Mouse (Mus musculus): ENCODE measurements at regions not wholly inside any gene's neighbourhood (a gene's known extent, or its start where the extent isn't known, plus 50 kb on each side); places are given as distances from the start of the nearest gene placed in this dataset.

DNA sequence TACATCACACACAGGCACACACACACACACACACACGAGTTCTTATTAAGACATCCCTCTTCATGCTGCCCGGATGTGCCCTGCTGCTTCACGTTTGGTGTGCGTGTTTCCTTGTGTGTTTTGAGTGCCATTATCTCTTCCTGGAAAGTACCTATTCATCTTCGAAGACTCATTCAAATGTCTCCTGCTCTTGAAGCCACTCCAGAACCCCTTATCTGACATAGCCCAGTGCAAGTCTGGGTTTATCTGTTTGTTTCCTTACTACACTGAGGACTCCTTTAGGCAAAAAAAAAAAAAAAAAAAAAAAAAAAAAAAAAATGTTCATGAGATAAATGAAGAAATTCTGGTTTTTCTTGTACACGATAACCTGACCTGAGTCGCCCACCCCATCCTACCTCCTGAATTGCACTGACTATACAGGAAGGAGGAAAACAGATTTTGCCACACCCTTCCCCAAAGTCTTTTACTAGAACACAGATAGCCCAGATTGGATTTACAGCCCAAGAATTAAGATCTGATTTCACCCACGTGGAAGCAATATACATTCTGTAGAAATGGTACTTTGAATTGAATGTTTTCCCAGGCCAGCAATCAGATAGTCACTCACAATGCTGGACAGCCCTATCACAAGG lies 101.1 kb upstream of the Cadm1 start:
- no peak for DNase-seq (ENCODE audit: extremely low read depth, low read depth, low spot score)

DNA sequence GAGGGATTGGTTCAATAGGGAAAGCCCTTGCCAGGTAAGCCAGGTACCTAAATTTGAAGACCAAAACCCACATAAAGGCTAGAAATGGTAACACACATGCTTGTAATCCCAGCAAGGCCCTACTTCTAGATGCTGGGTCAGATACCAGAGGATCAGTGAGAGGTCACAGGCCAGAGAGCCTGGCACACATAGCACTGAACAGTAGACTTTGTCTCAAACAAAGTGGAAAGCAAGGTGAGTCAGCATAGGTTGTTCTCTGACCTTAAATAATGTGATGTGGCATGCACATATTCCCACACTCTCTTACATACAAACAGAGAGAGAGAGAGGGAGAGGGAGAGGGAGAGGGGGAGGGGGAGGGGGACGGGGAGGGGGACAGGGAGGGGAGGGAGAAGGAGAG lies 100.3 kb upstream of the Cadm1 start:
- DNase-seq (ENCODE audit: extremely low read depth, low read depth, low spot score), result no peak

DNA sequence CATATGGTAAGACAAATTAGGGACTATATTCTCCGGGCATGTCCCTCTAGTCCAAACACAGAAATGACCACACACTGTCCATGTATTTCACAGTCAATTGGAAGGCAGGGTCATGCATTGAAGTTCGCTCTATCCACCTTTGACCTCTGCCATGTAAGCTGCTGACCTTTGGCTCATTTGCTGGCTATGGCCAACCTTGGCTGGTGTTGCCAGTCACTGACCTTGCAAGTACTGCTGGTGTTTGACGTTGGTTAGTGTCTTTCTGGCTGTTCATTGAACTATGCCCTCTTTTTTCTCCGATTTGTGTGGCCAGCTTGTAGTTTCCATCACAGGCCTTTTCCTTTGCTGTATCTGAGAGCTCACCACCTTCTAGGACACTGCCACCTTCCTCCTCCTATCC lies 97.3 kb upstream of the Cadm1 start:
- no peak for DNase-seq (ENCODE audit: extremely low read depth, low read depth, low spot score)

- DNase-seq (ENCODE audit: extremely low read depth, low read depth, low spot score), result no peak
Observed at GRCm38 (mm10) chr9:47433185-47433584, 96.8 kb upstream of the Cadm1 start.

DNA sequence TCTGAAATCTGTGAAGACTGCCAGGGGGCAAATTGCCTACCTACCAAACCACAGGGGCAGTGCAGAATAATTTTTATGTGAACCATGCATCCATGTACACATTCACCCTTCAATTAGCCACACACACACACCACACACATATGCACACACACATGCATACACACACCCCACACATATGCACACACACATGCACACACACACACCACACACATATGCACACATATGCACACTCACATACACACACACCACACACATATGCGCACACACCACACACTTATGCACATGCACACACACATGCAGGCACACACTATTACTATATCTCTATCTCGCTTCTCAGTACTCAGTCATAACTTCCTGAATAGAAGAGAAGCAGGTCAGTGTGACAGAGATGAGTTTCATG lies 95.9 kb upstream of the Cadm1 start:
- DNase-seq (ENCODE audit: extremely low read depth, low read depth, low spot score), result no peak

GRCm38 (mm10) chr9:47438976-47439375 lies 91.0 kb upstream of the Cadm1 start:
- no peak for DNase-seq (ENCODE audit: extremely low read depth, low read depth, low spot score)

GRCm38 (mm10) chr9:47439506-47439905 lies 90.5 kb upstream of the Cadm1 start:
- DNase-seq (ENCODE audit: extremely low read depth, low read depth, low spot score), result no peak

- no peak for DNase-seq (ENCODE audit: extremely low read depth, low read depth, low spot score)
Observed at GRCm38 (mm10) chr9:47440128-47440527, 89.8 kb upstream of the Cadm1 start.

GRCm38 (mm10) chr9:47441155-47441554 lies 88.8 kb upstream of the Cadm1 start:
- DNase-seq (ENCODE audit: extremely low read depth, low read depth, low spot score), result no peak

DNA sequence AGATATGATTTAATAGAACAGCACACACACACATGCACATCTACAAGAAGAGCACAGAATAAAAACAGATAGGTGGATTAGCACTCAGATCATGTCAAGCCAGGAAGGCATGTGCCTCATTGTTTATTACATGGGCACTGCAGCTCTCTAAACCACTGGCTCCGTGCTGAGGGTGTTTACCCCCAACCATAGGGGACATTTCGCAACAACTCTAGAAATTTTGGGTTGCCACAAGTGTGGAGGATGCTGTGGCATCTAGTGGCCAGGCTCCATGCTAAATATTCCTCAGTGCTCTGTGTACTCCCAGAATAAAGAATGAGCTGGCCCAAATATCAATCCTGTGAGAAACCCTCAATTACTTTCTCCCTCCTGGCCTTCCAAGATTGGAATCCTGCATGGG lies 85.8 kb upstream of the Cadm1 start:
- DNase-seq (ENCODE audit: extremely low read depth, low read depth, low spot score), result no peak

GRCm38 (mm10) chr9:47444752-47445151 lies 85.2 kb upstream of the Cadm1 start:
- DNase-seq (ENCODE audit: extremely low read depth, low read depth, low spot score), result no peak

GRCm38 (mm10) chr9:47445332-47445731 lies 84.6 kb upstream of the Cadm1 start:
- no peak for DNase-seq (ENCODE audit: extremely low read depth, low read depth, low spot score)

GRCm38 (mm10) chr9:47452752-47453151 lies 77.2 kb upstream of the Cadm1 start:
- no peak for DNase-seq (ENCODE audit: extremely low read depth, low read depth, low spot score)

- DNase-seq (ENCODE audit: extremely low read depth, low read depth, low spot score), result no peak
Observed at GRCm38 (mm10) chr9:47458721-47459418, 71.1 kb upstream of the Cadm1 start.

DNA sequence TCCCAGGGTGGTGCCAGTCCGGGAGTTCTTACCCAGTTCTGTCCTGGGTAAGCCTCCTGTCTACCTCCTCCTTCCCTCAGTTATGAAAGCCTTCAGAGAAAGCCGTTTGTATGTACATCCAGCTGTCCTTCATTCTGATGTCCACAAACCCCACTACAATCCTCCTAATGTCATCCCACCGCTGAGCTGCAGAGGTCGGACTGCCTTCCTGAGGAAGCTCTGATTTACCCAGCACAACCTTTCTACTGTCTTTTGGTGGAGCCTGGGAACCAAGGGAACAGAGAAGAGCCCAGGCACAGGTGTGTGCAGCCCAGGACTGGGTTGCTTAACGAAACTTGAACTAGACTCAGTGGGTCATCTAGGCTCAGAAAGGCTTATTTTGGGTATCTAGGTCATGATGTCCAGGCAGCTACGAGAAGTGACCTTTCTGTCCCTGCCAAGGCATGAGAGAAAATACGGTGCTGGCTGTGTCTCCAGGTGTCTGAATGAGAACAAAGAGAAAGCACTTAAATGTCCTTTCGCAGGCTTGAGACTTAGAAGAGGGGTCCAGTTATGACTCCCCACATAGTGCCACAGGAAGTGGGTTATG lies 70.4 kb upstream of the Cadm1 start:
- no peak for DNase-seq (ENCODE audit: extremely low read depth, low read depth, low spot score)

GRCm38 (mm10) chr9:47460241-47460640 lies 69.7 kb upstream of the Cadm1 start:
- no peak for DNase-seq (ENCODE audit: extremely low read depth, low read depth, low spot score)

DNA sequence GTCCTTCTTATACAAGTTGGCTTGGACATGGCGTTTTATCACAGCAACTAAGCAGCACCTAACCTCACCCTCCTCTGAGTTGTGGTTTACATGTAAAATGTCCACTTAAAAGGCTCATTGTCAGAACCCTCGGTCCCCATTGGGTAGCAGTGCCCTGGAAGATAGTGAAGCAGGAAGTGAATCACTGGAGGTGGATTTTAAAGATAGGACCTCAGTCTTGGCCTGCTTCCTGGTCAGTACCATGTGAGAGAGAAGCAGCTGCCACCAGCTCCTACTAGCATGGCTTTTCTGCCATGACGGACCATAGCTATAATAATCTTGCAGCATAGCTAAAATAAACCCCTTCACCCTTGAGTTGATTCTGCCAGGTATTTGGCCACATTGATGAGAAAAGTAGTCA lies 68.1 kb upstream of the Cadm1 start:
- no peak for DNase-seq (ENCODE audit: extremely low read depth, low read depth, low spot score)

DNA sequence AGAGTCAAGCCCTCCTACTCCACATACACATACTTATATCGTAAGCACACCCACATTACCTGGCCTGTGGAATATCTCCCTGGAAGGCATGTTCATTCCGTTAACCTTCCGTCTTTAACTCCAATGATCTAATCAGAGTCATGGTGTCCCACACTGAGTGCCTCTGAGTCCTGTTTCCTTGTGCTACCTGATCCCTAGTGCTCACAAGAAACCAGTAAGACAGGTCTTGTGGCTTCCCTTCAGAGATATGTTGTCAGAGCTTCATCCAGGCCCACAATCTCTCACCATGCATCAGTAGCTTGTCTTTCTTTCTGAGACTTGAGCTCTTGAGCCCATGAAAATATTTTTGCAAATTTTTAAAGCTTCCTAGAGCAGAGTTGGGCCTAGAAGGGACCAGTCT lies 63.2 kb upstream of the Cadm1 start:
- DNase-seq (ENCODE audit: extremely low read depth, low read depth, low spot score), result peak; percentile 33

DNA sequence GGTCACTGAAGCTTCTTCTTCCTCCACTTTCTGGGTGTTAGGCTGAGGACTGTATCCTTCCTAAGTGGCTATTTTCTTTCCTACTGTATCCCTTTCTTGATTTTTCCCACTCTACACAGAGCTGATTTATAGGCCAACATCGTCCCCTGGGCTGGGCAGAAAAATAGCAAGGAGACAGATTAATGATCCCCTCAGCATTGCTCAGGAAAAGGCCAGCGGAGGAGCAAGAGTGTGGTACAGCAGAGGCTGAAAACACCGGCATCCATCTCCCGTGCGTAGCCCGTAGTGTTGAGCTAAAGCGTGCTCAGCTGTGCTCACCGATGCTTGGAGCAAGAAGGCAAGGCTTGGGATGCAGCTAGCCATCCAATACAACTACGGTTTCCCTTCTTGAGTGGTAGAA lies 62.2 kb upstream of the Cadm1 start:
- no peak for DNase-seq (ENCODE audit: extremely low read depth, low read depth, low spot score)

DNA sequence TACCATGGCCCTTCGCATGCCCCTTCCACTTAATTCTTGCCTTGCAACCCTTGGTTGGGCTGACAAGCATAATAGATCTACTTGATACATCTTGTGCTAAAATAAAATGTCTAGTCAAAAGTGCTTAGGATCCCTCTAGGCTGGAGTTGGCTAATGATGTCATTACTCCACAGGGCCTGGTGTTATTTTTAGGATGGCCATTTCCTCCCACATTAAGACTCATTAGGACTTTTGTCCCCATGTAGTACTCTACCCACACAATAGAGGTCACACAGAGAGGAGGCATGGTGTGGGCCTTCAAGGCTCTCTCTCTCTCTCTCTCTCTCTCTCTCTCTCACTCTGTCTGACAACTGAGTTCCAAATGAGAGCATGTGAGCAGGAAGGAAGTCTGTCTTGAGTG lies 60.4 kb upstream of the Cadm1 start:
- no peak for DNase-seq (ENCODE audit: extremely low read depth, low read depth, low spot score)

GRCm38 (mm10) chr9:47470741-47471140 lies 59.2 kb upstream of the Cadm1 start:
- no peak for DNase-seq (ENCODE audit: extremely low read depth, low read depth, low spot score)

DNA sequence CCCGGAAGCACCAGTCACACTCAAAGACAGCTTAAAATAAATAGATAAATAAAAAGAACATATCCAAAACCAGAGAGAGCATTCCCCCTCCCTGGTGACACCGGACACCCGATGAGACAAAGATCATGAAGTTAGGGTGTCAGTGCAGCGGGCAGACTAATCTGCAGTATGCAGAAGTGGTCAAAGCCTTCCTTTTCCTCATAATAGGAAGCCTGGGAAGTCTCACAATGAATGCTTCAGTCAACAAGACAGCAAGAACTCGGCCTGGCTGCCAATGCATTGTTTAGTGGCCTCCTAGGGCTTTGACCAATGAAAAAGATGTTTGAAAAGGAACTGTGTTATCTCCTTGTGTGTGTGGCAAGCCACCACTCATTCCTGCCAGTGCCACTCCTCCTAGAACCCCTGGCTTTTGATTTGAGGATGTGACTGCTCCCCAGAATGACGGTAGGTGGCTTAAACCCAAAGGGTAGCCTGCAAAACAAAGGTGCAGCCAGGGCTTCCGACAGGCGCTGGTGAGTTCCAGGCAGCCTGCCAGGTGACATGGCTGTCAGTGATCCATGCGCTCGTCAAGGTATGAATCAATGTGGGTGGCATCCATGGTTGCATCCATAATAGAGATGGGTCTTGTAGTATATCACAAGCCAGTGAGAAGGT lies 58.1 kb upstream of the Cadm1 start:
- no peak for DNase-seq (ENCODE audit: extremely low read depth, low read depth, low spot score)
